ENCODE assay signal across 7 mouse cellular contexts in the genomic region with DNA sequence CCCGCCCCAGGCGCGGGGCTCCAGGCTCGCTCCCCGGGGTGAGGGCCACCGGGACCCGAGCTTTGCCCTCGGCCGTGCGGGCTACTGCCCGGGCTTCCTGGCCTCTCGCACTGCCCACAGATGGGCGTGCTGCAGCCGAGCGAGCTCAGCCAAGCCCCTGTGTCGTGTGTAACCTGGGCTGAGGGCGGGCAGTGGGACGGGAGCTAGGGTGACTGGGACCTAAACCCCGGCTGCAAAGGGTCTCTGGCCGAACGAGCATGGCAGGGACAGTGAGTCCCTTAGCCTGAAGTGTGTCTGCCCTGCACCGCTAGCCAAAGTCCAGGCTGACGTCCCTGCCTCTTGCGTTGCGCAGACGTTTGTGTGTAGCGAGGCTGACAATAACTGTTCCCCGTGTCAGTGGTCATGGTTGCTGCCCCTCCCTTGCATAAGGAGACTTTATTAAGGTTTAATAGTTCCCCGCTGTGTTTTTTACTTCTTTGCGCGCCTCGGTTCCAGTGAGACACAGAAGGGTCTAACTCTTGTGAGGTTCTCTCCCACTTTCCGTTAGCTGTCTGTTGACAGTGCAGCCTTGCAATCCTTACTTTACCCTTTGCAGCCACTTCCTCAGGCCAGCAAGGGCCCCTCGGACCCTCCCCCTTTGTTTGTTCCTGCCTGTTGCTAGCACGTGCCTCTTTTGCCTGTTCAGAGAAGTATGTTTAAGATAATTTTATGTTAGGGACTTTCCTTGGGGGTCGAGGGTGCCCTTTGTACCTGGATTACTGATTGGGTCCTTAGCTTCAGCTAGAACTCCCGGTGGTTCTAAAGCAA. TPM values are rescaled to one million over a fixed set of nuclear protein-coding genes. Genes with fewer than 3 reads are reported as not detected.
DNase-seq lines count a peak whose midpoint lies in the region; ATAC-seq and TF ChIP-seq lines count a peak whose summit lies in the region.

No protein-coding gene starts in this region.

- WGBS in hindbrain, embryonic 11.5 days, result under 1% methylated on average over 26 of the region's 37 CpGs
- 1% methylated on average over 30 of the region's 37 CpGs for WGBS in lung, postnatal 0 days
- under 1% methylated on average over 37 of the region's 37 CpGs for WGBS in stomach, embryonic 16.5 days

- no peak for TF ChIP-seq EP300 in lung, postnatal 0 days (IDR thresholded peaks at IDR 0.05)

- DNase-seq in right cerebral cortex, postnatal 10 days (ENCODE audit: low spot score in 2 of 2), result peak; percentile 46 to 58
- no peak for DNase-seq in right cerebral cortex, adult 18-20 months
- peak; percentile 58 for DNase-seq in embryo, embryonic 10.5 days (ENCODE audit: low spot score)
- DNase-seq in hindbrain, embryonic 11.5 days (ENCODE audit: low spot score), result peak; percentile 55
- peak; percentile 30 for DNase-seq in lung, postnatal 0 days (ENCODE audit: low spot score)
- no peak for DNase-seq in gastrocnemius, adult 8-10 months (ENCODE audit: low spot score in 2 of 2)

- peaks cover 5% of the 10 kb centered on the region; the same call in 1 of the 2 replicates for H3K36me3 ChIP-seq in hindbrain, embryonic 11.5 days (ENCODE audit: control insufficient read depth, insufficient read depth, low read length)
- H3K36me3 ChIP-seq in lung, postnatal 0 days (ENCODE audit: insufficient read depth, low read length), result no peaks in the 10 kb centered on the region
- H3K36me3 ChIP-seq in stomach, embryonic 16.5 days (ENCODE audit: control insufficient read depth, insufficient read depth, low read length), result peaks cover 7% of the 10 kb centered on the region; the same call in 1 of the 2 replicates

- no peaks in the 10 kb centered on the region for H3K9me3 ChIP-seq in hindbrain, embryonic 11.5 days (ENCODE audit: control insufficient read depth, low read length)
- no peaks in the 10 kb centered on the region for H3K9me3 ChIP-seq in lung, postnatal 0 days (ENCODE audit: low read length)
- no peaks in the 10 kb centered on the region for H3K9me3 ChIP-seq in stomach, embryonic 16.5 days (replicated peaks; ENCODE audit: control insufficient read depth, low read length)

- H3K4me3 ChIP-seq in hindbrain, embryonic 11.5 days (ENCODE audit: low read depth, low read length), result peak overlapping the region; percentile 77
- peak overlapping the region; percentile 67 for H3K4me3 ChIP-seq in lung, postnatal 0 days (ENCODE audit: low read depth, low read length)
- peak overlapping the region; percentile 65 for H3K4me3 ChIP-seq in stomach, embryonic 16.5 days (replicated peaks; ENCODE audit: low read length)

- H3K27me3 ChIP-seq in hindbrain, embryonic 11.5 days (ENCODE audit: control insufficient read depth, insufficient read depth, low read length), result no peaks in the 10 kb centered on the region; the same call in 1 of the 2 replicates
- no peaks in the 10 kb centered on the region for H3K27me3 ChIP-seq in lung, postnatal 0 days (replicated peaks; ENCODE audit: insufficient read depth, low read length)
- H3K27me3 ChIP-seq in stomach, embryonic 16.5 days (ENCODE audit: control insufficient read depth, insufficient read depth, low read length), result no peaks in the 10 kb centered on the region

- no peak for TF ChIP-seq CTCF in lung, postnatal 0 days (IDR thresholded peaks at IDR 0.05)

- ATAC-seq in hindbrain, embryonic 11.5 days (ENCODE audit: low FRiP score), result peak; percentile 77
- ATAC-seq in lung, postnatal 0 days, result no peak
- ATAC-seq in stomach, embryonic 16.5 days (ENCODE audit: insufficient read depth, low FRiP score), result no peak

- peak overlapping the region; percentile 95 for H3K9ac ChIP-seq in hindbrain, embryonic 11.5 days (ENCODE audit: low read depth, low read length)
- peak overlapping the region; percentile 53 for H3K9ac ChIP-seq in lung, postnatal 0 days (replicated peaks; ENCODE audit: low read depth)
- peak overlapping the region; percentile 89 for H3K9ac ChIP-seq in stomach, embryonic 16.5 days (ENCODE audit: low read length)

- H3K4me1 ChIP-seq in hindbrain, embryonic 11.5 days (replicated peaks; ENCODE audit: control insufficient read depth, insufficient read depth, low read length), result peaks cover 3% of the 10 kb centered on the region; the same call in 1 of the 2 replicates
- H3K4me1 ChIP-seq in lung, postnatal 0 days (ENCODE audit: insufficient read depth, low read depth, low read length), result peaks cover 3% of the 10 kb centered on the region; the same call in 1 of the 2 replicates
- peaks cover 10% of the 10 kb centered on the region for H3K4me1 ChIP-seq in stomach, embryonic 16.5 days (ENCODE audit: control insufficient read depth, insufficient read depth, low read length)

- peak overlapping the region; percentile 83 for H3K27ac ChIP-seq in hindbrain, embryonic 11.5 days (ENCODE audit: low read depth, low read length)
- peak overlapping the region; percentile 65 for H3K27ac ChIP-seq in lung, postnatal 0 days (ENCODE audit: low read length)
- peak overlapping the region; percentile 90 for H3K27ac ChIP-seq in stomach, embryonic 16.5 days (ENCODE audit: low read length)

- peak overlapping the region; percentile 83 for H3K4me2 ChIP-seq in hindbrain, embryonic 11.5 days (replicated peaks; ENCODE audit: low read depth, low read length)
- H3K4me2 ChIP-seq in lung, postnatal 0 days (replicated peaks; ENCODE audit: low read depth, low read length), result peak overlapping the region; percentile 76
- peak overlapping the region; percentile 68 for H3K4me2 ChIP-seq in stomach, embryonic 16.5 days (ENCODE audit: low read depth, low read length)

RNA-seq across cellular contexts. Expression of a gene that starts 0.6 kb away (rescaled TPM):
- polyA plus RNA-seq in hindbrain, embryonic 11.5 days (2014; fragmentation: Nextera tagmentation; extraction: Ambion mirVana), result 112 and 115 TPM in 2 replicates
- polyA plus RNA-seq in lung, postnatal 0 days (2015; fragmentation: Nextera tagmentation; extraction: Ambion mirVana), result 57.6 and 61.5 TPM in 2 replicates
- polyA plus RNA-seq in stomach, embryonic 16.5 days (2015; fragmentation: Nextera tagmentation; extraction: Ambion mirVana), result 62.9 and 65.2 TPM in 2 replicates
- 10 to 100 TPM; 17.1 to 20.3 (median 18.1) TPM for total RNA-seq in gastrocnemius, adult 8-10 months (2022)

RNA-seq across cellular contexts. Expression of a gene that starts 17.3 kb away (rescaled TPM):
- 10.7 and 11.4 TPM in 2 replicates for polyA plus RNA-seq in hindbrain, embryonic 11.5 days (2014; fragmentation: Nextera tagmentation; extraction: Ambion mirVana)
- polyA plus RNA-seq in lung, postnatal 0 days (2015; fragmentation: Nextera tagmentation; extraction: Ambion mirVana), result 8.1 and 8.6 TPM in 2 replicates
- 12.4 and 12.8 TPM in 2 replicates for polyA plus RNA-seq in stomach, embryonic 16.5 days (2015; fragmentation: Nextera tagmentation; extraction: Ambion mirVana)
- 1 to 10 TPM in 2 of 4 experiments, under 1 TPM in 2; 0.83 to 2.2 (median 1.1) TPM for total RNA-seq in gastrocnemius, adult 8-10 months (2022)

RNA-seq across cellular contexts. Expression of a gene that starts 17.3 kb away (rescaled TPM):
- polyA plus RNA-seq in hindbrain, embryonic 11.5 days (2014; fragmentation: Nextera tagmentation; extraction: Ambion mirVana), result 16.8 and 19.7 TPM in 2 replicates
- 9.6 and 10.1 TPM in 2 replicates for polyA plus RNA-seq in lung, postnatal 0 days (2015; fragmentation: Nextera tagmentation; extraction: Ambion mirVana)
- 12.0 and 13.9 TPM in 2 replicates for polyA plus RNA-seq in stomach, embryonic 16.5 days (2015; fragmentation: Nextera tagmentation; extraction: Ambion mirVana)
- 10 to 100 TPM; 28.2 to 34.0 (median 28.5) TPM for total RNA-seq in gastrocnemius, adult 8-10 months (2022)

RNA-seq across cellular contexts. Expression of a gene that starts 53.9 kb away (rescaled TPM):
- 11.8 and 14.2 TPM in 2 replicates for polyA plus RNA-seq in hindbrain, embryonic 11.5 days (2014; fragmentation: Nextera tagmentation; extraction: Ambion mirVana)
- polyA plus RNA-seq in lung, postnatal 0 days (2015; fragmentation: Nextera tagmentation; extraction: Ambion mirVana), result 15.2 and 15.4 TPM in 2 replicates
- polyA plus RNA-seq in stomach, embryonic 16.5 days (2015; fragmentation: Nextera tagmentation; extraction: Ambion mirVana), result 8.6 and 10.9 TPM in 2 replicates
- total RNA-seq in gastrocnemius, adult 8-10 months (2022), result 10 to 100 TPM; 19.4 to 29.8 (median 25.0) TPM

Comparison
In these comparisons a context has a peak if more than half of its experiments do, and no peak if none do; other contexts are left out.
1. DNase-seq: peak in right cerebral cortex, postnatal 10 days (2 of 2), embryo, embryonic 10.5 days (single experiment), hindbrain, embryonic 11.5 days (single experiment) and lung, postnatal 0 days (single experiment); none in right cerebral cortex, adult 18-20 months (single experiment) and gastrocnemius, adult 8-10 months (0 of 2).
2. Peak in every context shown above with its lines, with median percentiles within 50 percentile points of each other: H3K27ac ChIP-seq, H3K4me2 ChIP-seq, H3K4me3 ChIP-seq and H3K9ac ChIP-seq.